Mouse (Mus musculus) intestine, embryonic 14.5 days (tissue): Measurements from ENCODE around the gene Vmn1r75. TPM values are rescaled to one million over a fixed set of nuclear protein-coding genes. Genes with fewer than 3 reads are reported as not detected.

Experiments used
- ATAC-seq: fragments of 200-750 bp; cut with Nextera tagmentation; replicated peaks from 2 replicates; pipeline ENCODE4 v1.8.0; 2017; ENCODE audit warnings: low read depth, moderate number of reproducible peaks, moderate TSS enrichment, moderate library complexity; ENCODE audit not compliant: low FRiP score, low TSS enrichment
- DNase-seq: peaks from one replicate; pipeline ENCODE4 v3.0.0-alpha.2; 2018; ENCODE audit warnings: low spot score
- H3K27ac ChIP-seq: fragments of 300-500 bp; sonication (generic); 2 replicates; pipeline ENCODE4 v1.5.1; 2014; ENCODE audit warnings: low read depth, mild to moderate bottlenecking, control low read depth
- H3K27me3 ChIP-seq: fragments of 300-500 bp; sonication (generic); replicated peaks from 2 replicates; pipeline ENCODE4 v1.6.1; 2014; ENCODE audit warnings: low read length, control low read depth; ENCODE audit not compliant: control insufficient read depth, insufficient read depth
- H3K36me3 ChIP-seq: fragments of 300-500 bp; sonication (generic); 2 replicates; pipeline ENCODE4 v1.6.1; 2014; ENCODE audit warnings: low read length, control low read depth; ENCODE audit not compliant: control insufficient read depth, insufficient read depth
- H3K4me1 ChIP-seq: fragments of 300-500 bp; sonication (generic); replicated peaks from 2 replicates; pipeline ENCODE4 v1.6.1; 2014; ENCODE audit warnings: low read length, control low read depth, mixed read lengths; ENCODE audit not compliant: control insufficient read depth, insufficient read depth
- H3K4me2 ChIP-seq: fragments of 300-500 bp; sonication (generic); 2 replicates; pipeline ENCODE4 v1.6.1; 2014; ENCODE audit warnings: low read length
- H3K4me3 ChIP-seq: fragments of 300-500 bp; sonication (generic); 2 replicates; pipeline ENCODE4 v1.5.1; 2014; ENCODE audit warnings: low read depth, low read length, control low read depth, mixed read lengths
- H3K9ac ChIP-seq: fragments of 300-500 bp; sonication (generic); 2 replicates; pipeline ENCODE4 v1.6.1; 2014; ENCODE audit warnings: mild to moderate bottlenecking, low read length
- H3K9me3 ChIP-seq: fragments of 300-500 bp; sonication (generic); 2 replicates; pipeline ENCODE4 v1.6.1; 2016; ENCODE audit warnings: low read length, control low read depth; ENCODE audit not compliant: control insufficient read depth
- WGBS: fragments of 180-500 bp; shearing (Covaris S2); extraction: QIAGEN DNeasy Blood & Tissue Kit; methylation state at CpG from one replicate; pipeline ENCODE4 v1.1.7; 2014; 5-methylcytosine and 5-hydroxymethylcytosine counted together
- polyA plus RNA-seq: library from polyadenylated mRNA; unstranded; fragments of >200 nt; fragmentation: Nextera tagmentation; extraction: Ambion mirVana; gene quantifications from 2 replicates; pipeline ENCODE4 v1.2.1, GENCODE M21; 2014

Vmn1r75 gene
- polyA plus RNA-seq, result not detected in 2 replicates

GRCm38 (mm10) chr7:11874330-11874729, at the start of gene Vmn1r75:
Gene Vmn1r75 (plus strand): TSS chr7:11874630.
- Histone ChIP-seq H3K4me1 (no peaks in the 10 kb centered on the region), H3K27ac (no peak within 1 kb of the TSS), H3K9ac (no peak within 1 kb of the TSS), H3K4me2 (no peak within 1 kb of the TSS), H3K36me3 (no peaks in the 10 kb centered on the region), H3K9me3 (no peaks in the 10 kb centered on the region), H3K4me3 (no peak within 1 kb of the TSS), H3K27me3 (no peaks in the 10 kb centered on the region)
- DNase-seq (no peak), ATAC-seq (no peak)

- Histone ChIP-seq H3K27me3 (no peaks in the 10 kb centered on the region), H3K4me1 (no peaks in the 10 kb centered on the region), H3K9ac (no peak within 1 kb of the TSS), H3K36me3 (no peaks in the 10 kb centered on the region), H3K4me2 (no peak within 1 kb of the TSS), H3K9me3 (no peaks in the 10 kb centered on the region), H3K4me3 (no peak within 1 kb of the TSS), H3K27ac (no peak within 1 kb of the TSS)
- ATAC-seq (no peak), DNase-seq (no peak)
- 83% methylated on average over 2 of the region's 2 CpGs for WGBS
Measured at GRCm38 (mm10) chr7:11833680-11834079, 40.8 kb upstream of the Vmn1r75 start, which contains the start of gene Vmn1r74. Gene Vmn1r74 (plus strand): TSS chr7:11833980.

Other genes starting within 250 kb of the Vmn1r75 start
- gene Vmn1r72, start 194.5 kb upstream of the Vmn1r75 start, polyA plus RNA-seq, result not detected in 2 replicates
- not detected in 2 replicates for gene Vmn1r73, start 144.4 kb upstream of the Vmn1r75 start, polyA plus RNA-seq
- gene Vmn1r74, start 40.6 kb upstream of the Vmn1r75 start, polyA plus RNA-seq, result not detected in 2 replicates
- not detected in 2 replicates for gene Vmn1r76, start 63.6 kb downstream of the Vmn1r75 start, polyA plus RNA-seq
- not detected in 2 replicates for gene Vmn1r77, start 162.1 kb downstream of the Vmn1r75 start, polyA plus RNA-seq